21 mouse cellular contexts compared by ENCODE assay signal in genomic region chr8:117786428-117786827, GRCm38 (mm10). TPM values are rescaled to one million over a fixed set of nuclear protein-coding genes. Genes with fewer than 3 reads are reported as not detected.
DNase-seq lines count a peak whose midpoint lies in the region; ATAC-seq and TF ChIP-seq lines count a peak whose summit lies in the region.
"Had no signal": no experiment of that assay in that cellular context is flagged by ENCODE, and none has a peak within 500 bp of the region (broad histone marks: within the 10 kb centered on the region; RNA-seq: fewer than 3 reads in every experiment).

No protein-coding gene starts in this region.

- H3K27me3 ChIP-seq in midbrain, embryonic 11.5 days (ENCODE audit: control insufficient read depth, insufficient read depth, low read length), result no peaks in the 10 kb centered on the region
- no peaks in the 10 kb centered on the region for H3K27me3 ChIP-seq in midbrain, embryonic 15.5 days (replicated peaks)
- no peaks in the 10 kb centered on the region for H3K27me3 ChIP-seq in CH12.LX (replicated peaks)
- no peaks in the 10 kb centered on the region for H3K27me3 ChIP-seq in neural tube, embryonic 15.5 days (replicated peaks)
- H3K27me3 ChIP-seq: Patski had no signal

- H3K9me3 ChIP-seq in midbrain, embryonic 11.5 days (ENCODE audit: control insufficient read depth, low read length), result peaks cover 5% of the 10 kb centered on the region; the same call in 1 of the 2 replicates
- H3K9me3 ChIP-seq in midbrain, embryonic 15.5 days, result no peaks in the 10 kb centered on the region; the same call in 1 of the 2 replicates
- H3K9me3 ChIP-seq in CH12.LX (replicated peaks; ENCODE audit: low read length), result peaks cover 5% of the 10 kb centered on the region
- H3K9me3 ChIP-seq in neural tube, embryonic 15.5 days (replicated peaks), result no peaks in the 10 kb centered on the region

- dilution Hi-C loops in CH12.LX (cut with MboI; ENCODE audit: extremely low pct_ligation_motif_present, extremely low pct_unique_long_range_greater_than_20kb, low sequenced_read_pairs), result no loop called here

- H3K4me3 ChIP-seq in midbrain, embryonic 11.5 days (ENCODE audit: low read depth, low read length), result no peak overlapping the region
- no peak overlapping the region for H3K4me3 ChIP-seq in midbrain, embryonic 15.5 days
- no peak overlapping the region for H3K4me3 ChIP-seq in CH12.LX (replicated peaks in 1 of 3; ENCODE audit: low read depth in 2 of 3, low read length in 2 of 3, poor library complexity in 1 of 3)
- H3K4me3 ChIP-seq in neural tube, embryonic 15.5 days (replicated peaks), result no peak overlapping the region

- no peak overlapping the region for H3K27ac ChIP-seq in midbrain, embryonic 11.5 days (ENCODE audit: low read depth, low read length)
- no peak overlapping the region for H3K27ac ChIP-seq in midbrain, embryonic 15.5 days
- no peak overlapping the region for H3K27ac ChIP-seq in CH12.LX (ENCODE audit: insufficient read depth, low read depth)
- no peak overlapping the region for H3K27ac ChIP-seq in neural tube, embryonic 15.5 days (replicated peaks)

- 0 out of 2 replicates have a peak, but pooled peaks have one; percentile 11 for TF ChIP-seq POLR2A in CH12.LX (IDR thresholded peaks at IDR 0.05; ENCODE audit: low read depth, low read length)

- H3K36me3 ChIP-seq in midbrain, embryonic 11.5 days (ENCODE audit: control insufficient read depth, insufficient read depth, low read length), result peaks cover 10% of the 10 kb centered on the region
- peaks cover 19% of the 10 kb centered on the region; the same call in 1 of the 2 replicates for H3K36me3 ChIP-seq in midbrain, embryonic 15.5 days (replicated peaks)
- H3K36me3 ChIP-seq in CH12.LX (replicated peaks in 1 of 2; ENCODE audit: control insufficient read depth in 1 of 2, insufficient read depth in 1 of 2, low read length in 1 of 2), result peaks cover 28 to 39% of the 10 kb centered on the region in 2 experiments
- H3K36me3 ChIP-seq in neural tube, embryonic 15.5 days, result peaks cover 31% of the 10 kb centered on the region

- 91% methylated on average over 3 of the region's 3 CpGs for WGBS in midbrain, embryonic 11.5 days
- WGBS in midbrain, embryonic 15.5 days, result 93% methylated on average over 3 of the region's 3 CpGs
- WGBS in neural tube, embryonic 15.5 days, result 88% methylated on average over 3 of the region's 3 CpGs

- H3K4me2 ChIP-seq in midbrain, embryonic 11.5 days, result no peak overlapping the region
- H3K4me2 ChIP-seq in midbrain, embryonic 15.5 days, result no peak overlapping the region
- H3K4me2 ChIP-seq in CH12.LX (ENCODE audit: insufficient read depth, low read depth, poor library complexity, severe bottlenecking), result no peak overlapping the region
- no peak overlapping the region for H3K4me2 ChIP-seq in neural tube, embryonic 15.5 days

- no peak for TF ChIP-seq RAD21 in CH12.LX (IDR thresholded peaks at IDR 0.05; ENCODE audit: low read depth, low read length)

- H3K9ac ChIP-seq in midbrain, embryonic 11.5 days (ENCODE audit: low read length), result no peak overlapping the region
- H3K9ac ChIP-seq in midbrain, embryonic 15.5 days, result no peak overlapping the region
- H3K9ac ChIP-seq in CH12.LX (ENCODE audit: insufficient read depth, low read depth), result no peak overlapping the region
- H3K9ac ChIP-seq in neural tube, embryonic 15.5 days (replicated peaks), result no peak overlapping the region

- no peaks in the 10 kb centered on the region for H3K79me2 ChIP-seq in CH12.LX (replicated peaks; ENCODE audit: control insufficient read depth, extremely low read depth, insufficient read depth, poor library complexity, severe bottlenecking)

- no peak for TF ChIP-seq CTCF in CH12.LX (conservative IDR thresholded peaks at IDR 0.05 in 1 of 2, IDR thresholded peaks at IDR 0.05 in 1 of 2; ENCODE audit: low read depth in 2 of 2, low read length in 2 of 2)

- ATAC-seq in midbrain, embryonic 11.5 days (ENCODE audit: low FRiP score), result no peak
- ATAC-seq in midbrain, embryonic 15.5 days (replicated peaks), result no peak
- ATAC-seq in neural tube, embryonic 15.5 days (ENCODE audit: low FRiP score), result no peak
- ATAC-seq: activated CD4-positive, CD25-positive, alpha-beta regulatory T cell, adult 4 months; CD4-positive, CD25-positive, alpha-beta regulatory T cell, adult 4 months; Patski had no signal

- no peak; the same call in 1 of the 2 replicates for TF ChIP-seq EP300 in CH12.LX (IDR thresholded peaks at IDR 0.05; ENCODE audit: low read length)

- in situ Hi-C loops in CH12.LX (cut with MboI; ENCODE audit: low pct_ligation_motif_present, low pct_unique_long_range_greater_than_20kb, low sequenced_read_pairs), result no loop called here

- DNase-seq in midbrain, embryonic 11.5 days (ENCODE audit: low spot score, missing footprints), result peak; percentile 54
- peak; percentile 38 for DNase-seq in 3T3-L1 (ENCODE audit: low read depth, low spot score)
- no peak for DNase-seq in CH12.LX (ENCODE audit: extremely low read depth)
- no peak for DNase-seq in heart, adult 11 months
- DNase-seq: adrenal gland, adult 2 months; adrenal gland, adult 8-10 months; adrenal gland, postnatal 10 days; adrenal gland, postnatal 14 days; adrenal gland, postnatal 25 days; adrenal gland, postnatal 36 days; B cell, adult 2 months; cerebellum, adult 11 months; cerebellum, adult 11-12 months; cerebellum, adult 18-20 months; cerebellum, adult 2 months; cerebellum, adult 8-10 months had no signal

- H3K4me1 ChIP-seq in midbrain, embryonic 11.5 days (ENCODE audit: control insufficient read depth, insufficient read depth, low read length), result no peaks in the 10 kb centered on the region
- H3K4me1 ChIP-seq in midbrain, embryonic 15.5 days, result no peaks in the 10 kb centered on the region
- H3K4me1 ChIP-seq in CH12.LX (ENCODE audit: control insufficient read depth in 1 of 2, insufficient read depth in 2 of 2), result peaks cover 26 to 60% of the 10 kb centered on the region in 2 experiments
- no peaks in the 10 kb centered on the region for H3K4me1 ChIP-seq in neural tube, embryonic 15.5 days

TF ChIP-seq in CH12.LX, 34 proteins besides CTCF, POLR2A, EP300 and RAD21:
- TF ChIP-seq GABPA (IDR thresholded peaks at IDR 0.05; ENCODE audit: insufficient replicate concordance, low read depth, low read length) (no peak), MAZ (IDR thresholded peaks at IDR 0.05; ENCODE audit: low read depth, low read length) (no peak), CHD2 (IDR thresholded peaks at IDR 0.05; ENCODE audit: low read length) (peak; percentile 55; the same call in 1 of the 2 replicates), MEF2A (IDR thresholded peaks at IDR 0.05; ENCODE audit: borderline replicate concordance, low read depth, low read length) (no peak)

RNA-seq across cellular contexts. Expression of gene Mphosph6, which starts 15.3 kb away (rescaled TPM):
- polyA plus RNA-seq in midbrain, embryonic 11.5 days (2014; fragmentation: Nextera tagmentation; extraction: Ambion mirVana), result 59.0 and 61.4 TPM in 2 replicates
- polyA plus RNA-seq in midbrain, embryonic 15.5 days (2015; fragmentation: Nextera tagmentation; extraction: Ambion mirVana), result 28.8 and 29.8 TPM in 2 replicates
- 89.6 and 114 TPM in 2 replicates for total RNA-seq in CH12.LX (2012; rRNA removed)
- 225 and 243 TPM in 2 replicates for total RNA-seq in CH12.LX (2014; rRNA removed)
- 232 and 241 TPM in 2 replicates for polyA plus RNA-seq in CH12.LX (2012; ENCODE audit: insufficient read length, low read depth)
- polyA plus RNA-seq in neural tube, embryonic 15.5 days (2015; fragmentation: Nextera tagmentation; extraction: Ambion mirVana), result 32.9 and 37.7 TPM in 2 replicates

Comparison
In these comparisons a context has a peak if more than half of its experiments do, and no peak if none do; other contexts are left out.
1. DNase-seq: peak in midbrain, embryonic 11.5 days (single experiment) and 3T3-L1 (single experiment); none in CH12.LX (single experiment) and heart, adult 11 months (single experiment).